Mouse (Mus musculus): ENCODE measurements at regions not wholly inside any gene's neighbourhood (a gene's known extent, or its start where the extent isn't known, plus 50 kb on each side); places are given as distances from the start of the nearest gene placed in this dataset.

- no peak for TF ChIP-seq CTCF (IDR thresholded peaks at IDR 0.05; ENCODE audit: control insufficient read depth, insufficient read depth, insufficient replicate concordance, low read depth, low read length)
- no peak for TF ChIP-seq POLR2A (IDR thresholded peaks at IDR 0.05; ENCODE audit: control insufficient read depth, low read depth, low read length)
Observed at GRCm38 (mm10) chr4:72384259-72384900, 183.7 kb upstream of the Tle1 start.

Data from testis, adult 2 months (tissue).